Mouse (Mus musculus): Measurements from ENCODE around the gene Gtpbp3. TPM values are rescaled to one million over a fixed set of nuclear protein-coding genes. Genes with fewer than 3 reads are reported as not detected.
A peak's percentile ranks its signal among the peaks of the same experiment; 100 is the strongest.

Gene Gtpbp3
- total RNA-seq, 2 experiments from 2014 or later = 18.5 to 29.5 TPM

DNA sequence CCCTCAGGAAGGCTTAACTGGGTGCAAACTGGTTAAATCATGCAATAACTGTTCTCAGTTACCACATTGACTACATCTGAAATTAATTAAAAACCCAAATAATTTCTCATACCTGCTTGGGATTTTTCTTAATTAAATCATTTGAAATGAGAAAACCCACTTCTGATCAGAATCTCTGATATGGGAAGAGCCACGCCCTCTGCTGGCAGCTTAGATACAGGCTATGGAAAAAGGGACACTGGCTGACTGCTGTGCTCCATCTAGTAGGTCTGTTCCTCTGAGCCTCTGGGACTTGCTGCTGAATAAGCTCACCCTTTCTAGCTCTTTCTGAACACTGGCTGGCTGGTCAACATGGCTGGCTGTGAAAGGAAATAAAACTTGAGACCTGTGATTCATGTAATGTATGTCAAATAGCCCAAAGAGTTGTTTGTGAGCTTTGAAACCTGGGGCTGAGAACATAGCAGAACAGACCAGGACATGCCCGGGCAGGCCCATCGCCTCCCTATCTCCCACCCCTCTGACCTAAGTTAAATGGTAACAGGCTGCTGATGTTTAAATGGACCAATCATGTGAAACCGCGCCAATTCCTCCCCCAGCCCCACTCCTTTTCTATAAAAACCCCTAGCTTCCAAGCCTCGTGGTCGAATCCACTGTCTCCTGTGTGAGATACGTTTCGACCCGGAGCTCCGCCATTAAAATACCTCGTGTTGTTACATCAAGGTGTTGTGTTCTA lies 43.0 kb downstream of the Gtpbp3 start:
- peak; percentile 49 for DNase-seq

- no peak for DNase-seq
These were observed 46.4 kb downstream of the Gtpbp3 start for GRCm38 (mm10) chr8:71534263-71534810.

GRCm38 (mm10) chr8:71535663-71536062 lies 47.8 kb downstream of the Gtpbp3 start:
- no peak for DNase-seq

- peak; percentile 92 for DNase-seq
These were observed 49.3 kb downstream of the Gtpbp3 start, which contains the start of gene Bst2 for GRCm38 (mm10) chr8:71537028-71537867. Gene Bst2, minus strand, starts transcription at chr8:71537456.

GRCm38 (mm10) chr8:71542632-71543343 lies 54.9 kb downstream of the Gtpbp3 start, which contains the start of gene Mvb12a:
Gene Mvb12a, plus strand, starts transcription at chr8:71542922.
- DNase-seq = peak; percentile 95

DNA sequence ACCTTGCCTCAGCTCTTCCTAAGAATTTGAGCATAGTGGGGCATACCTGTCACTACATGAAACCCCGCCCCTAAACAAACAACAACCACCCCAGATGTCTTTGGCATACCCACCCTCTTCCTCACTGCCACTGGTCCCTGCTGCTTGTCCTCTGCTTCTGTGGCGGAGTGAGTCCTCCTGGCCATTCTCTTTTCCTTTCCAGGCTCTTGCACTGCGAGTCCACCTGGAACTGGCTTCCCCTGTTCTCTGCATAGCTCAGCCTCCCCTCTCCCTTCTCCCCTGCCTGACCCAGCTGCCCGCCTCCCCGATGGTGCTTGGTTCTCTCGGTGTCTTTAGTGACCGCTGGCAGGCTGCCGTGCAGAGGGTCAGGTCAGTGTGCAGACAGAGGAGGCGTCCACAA lies 55.9 kb downstream of the Gtpbp3 start:
- no peak for DNase-seq

DNA sequence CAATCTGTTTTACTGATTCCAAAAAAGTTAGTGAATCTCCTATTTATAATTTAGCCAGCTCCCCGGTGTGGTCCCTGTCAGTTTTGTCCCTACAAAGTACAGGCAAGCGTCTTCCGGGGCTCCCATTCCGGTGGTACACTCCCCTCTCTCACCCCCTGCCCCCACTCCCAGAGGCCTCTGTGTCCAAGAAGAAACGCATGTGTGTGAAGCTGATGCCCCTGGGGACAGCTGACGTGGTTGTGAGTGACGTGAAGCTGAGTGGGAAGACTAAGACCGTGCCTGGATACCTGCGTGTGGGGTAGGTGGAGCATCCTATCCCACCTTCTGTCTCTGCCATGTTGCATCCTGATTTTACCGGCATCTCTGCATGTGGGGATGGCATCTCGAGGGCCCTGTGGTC lies 57.1 kb downstream of the Gtpbp3 start:
- DNase-seq = no peak

DNA sequence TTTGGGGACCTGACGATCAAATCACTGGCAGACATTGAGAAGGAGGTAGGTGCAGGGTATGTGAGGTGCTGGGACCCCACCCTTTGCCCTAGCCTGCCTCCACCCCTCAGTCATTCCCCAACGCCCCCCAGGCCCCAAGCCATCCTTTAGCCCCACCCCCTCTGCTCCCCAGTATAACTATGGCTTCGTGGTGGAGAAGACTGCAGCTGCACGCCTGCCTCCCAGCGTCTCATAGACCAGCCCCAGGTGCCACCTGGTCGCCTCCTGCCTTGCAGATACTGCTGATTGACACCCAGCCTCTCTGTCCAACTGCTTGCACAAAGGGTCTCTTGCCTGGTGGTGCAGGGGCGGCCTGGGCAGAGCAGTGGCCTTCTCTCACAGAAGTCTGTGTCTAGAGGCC lies 59.7 kb downstream of the Gtpbp3 start:
- DNase-seq = no peak

Other genes with a start within 250 kb of the Gtpbp3 start
- 10 to 100 TPM; 32.3 to 34.2 TPM for gene Myo9b, start 215.4 kb upstream of the Gtpbp3 start, total RNA-seq (2021)
- 10 to 100 TPM; 17.0 to 20.1 TPM for gene Haus8, start 215.2 kb upstream of the Gtpbp3 start, total RNA-seq (2021)
- gene Use1, start 121.3 kb upstream of the Gtpbp3 start, total RNA-seq (2021) = 100 to 1,000 TPM; 170 to 185 TPM
- gene Ocel1, start 116.8 kb upstream of the Gtpbp3 start, total RNA-seq (2021) = 10 to 100 TPM; 15.7 to 19.9 TPM
- gene Nr2f6, start 106.1 kb upstream of the Gtpbp3 start, total RNA-seq (2021) = 10 to 100 TPM; 70.5 to 80.8 TPM
- 10 to 100 TPM; 28.6 to 43.1 TPM for gene Ushbp1, start 92.3 kb upstream of the Gtpbp3 start, total RNA-seq (2021)
- gene Babam1, start 91.2 kb upstream of the Gtpbp3 start, total RNA-seq (2021) = 10 to 100 TPM; 85.4 to 97.4 TPM
- gene Ankle1, start 82.1 kb upstream of the Gtpbp3 start, total RNA-seq (2021) = 10 to 100 TPM in 1 of 2 experiments, 1 to 10 TPM in 1; 4.9 to 10.1 TPM
- 10 to 100 TPM; 38.8 to 47.5 TPM for gene Abhd8, start 24.4 kb upstream of the Gtpbp3 start, total RNA-seq (2021)
- 100 to 1,000 TPM; 141 to 156 TPM for gene Mrpl34, start 23.1 kb upstream of the Gtpbp3 start, total RNA-seq (2021)
- 10 to 100 TPM; 46.1 to 48.5 TPM for gene Dda1, start 18.9 kb upstream of the Gtpbp3 start, total RNA-seq (2021)
- gene Ano8, start 2.1 kb upstream of the Gtpbp3 start, total RNA-seq (2021) = 10 to 100 TPM; 14.1 to 21.4 TPM
- gene Plvap, start 23.6 kb downstream of the Gtpbp3 start, total RNA-seq (2021) = 100 to 1,000 TPM in 1 of 2 experiments, 10 to 100 TPM in 1; 95.1 to 101 TPM
- gene Ccdc194, start 37.6 kb downstream of the Gtpbp3 start, total RNA-seq (2021) = under 1 TPM; 0.15 to 0.42 TPM
- gene Bst2, start 49.4 kb downstream of the Gtpbp3 start, total RNA-seq (2021) = 10 to 100 TPM; 34.5 to 37.3 TPM
- 10 to 100 TPM; 61.9 to 63.5 TPM for gene Mvb12a, start 54.8 kb downstream of the Gtpbp3 start, total RNA-seq (2021)
- gene Tmem221, start 70.8 kb downstream of the Gtpbp3 start, total RNA-seq (2021) = 1 to 10 TPM; 1.7 to 3.5 TPM
- under 1 TPM; 0.82 to 0.84 TPM for gene Nxnl1, start 78.5 kb downstream of the Gtpbp3 start, total RNA-seq (2021)
- 100 to 1,000 TPM in 1 of 2 experiments, 10 to 100 TPM in 1; 97.4 to 118 TPM for gene Slc27a1, start 80.8 kb downstream of the Gtpbp3 start, total RNA-seq (2021)
- 100 to 1,000 TPM; 233 to 245 TPM for gene Pgls, start 104.1 kb downstream of the Gtpbp3 start, total RNA-seq (2021)
- 1 to 10 TPM; 3.9 to 4.2 TPM for gene Fam129c, start 109.5 kb downstream of the Gtpbp3 start, total RNA-seq (2021)
- gene Colgalt1, start 122.9 kb downstream of the Gtpbp3 start, total RNA-seq (2021) = 10 to 100 TPM; 56.3 to 58.9 TPM
- gene Unc13a, start 183.7 kb downstream of the Gtpbp3 start, total RNA-seq (2021) = 1 to 10 TPM; 3.8 to 7.1 TPM
- 10 to 100 TPM; 18.5 to 25.9 TPM for gene Jak3, start 188.2 kb downstream of the Gtpbp3 start, total RNA-seq (2021)
- 10 to 100 TPM in 1 of 2 experiments, 1 to 10 TPM in 1; 7.3 to 10.8 TPM for gene Insl3, start 201.1 kb downstream of the Gtpbp3 start, total RNA-seq (2021)
- 1 to 10 TPM; 6.4 to 6.7 TPM for gene B3gnt3, start 213.7 kb downstream of the Gtpbp3 start, total RNA-seq (2021)
- 1 to 10 TPM; 4.8 to 8.4 TPM for gene Fcho1, start 237.6 kb downstream of the Gtpbp3 start, total RNA-seq (2021)